Mouse (Mus musculus) lung, embryonic 16.5 days (tissue): ENCODE results near the gene Btbd16. TPM values are rescaled to one million over a fixed set of nuclear protein-coding genes. Genes with fewer than 3 reads are reported as not detected.

Experiments used
- ATAC-seq: fragments of 200-750 bp; cut with Nextera tagmentation; 2 replicates; pipeline ENCODE4 v1.8.0; 2017; ENCODE audit warnings: low read depth, mild to moderate bottlenecking, moderate library complexity
- H3K27ac ChIP-seq: fragments of 300-500 bp; sonication (generic); 2 replicates; pipeline ENCODE4 v1.5.1; 2014; ENCODE audit warnings: mild to moderate bottlenecking, control low read depth, low read length
- H3K27me3 ChIP-seq: fragments of 300-500 bp; sonication (generic); 2 replicates; pipeline ENCODE4 v1.6.1; 2014; ENCODE audit warnings: low read depth, low read length, mixed read lengths; ENCODE audit not compliant: control insufficient read depth, insufficient read depth
- H3K36me3 ChIP-seq: fragments of 300-500 bp; sonication (generic); 2 replicates; pipeline ENCODE4 v1.6.1; 2014; ENCODE audit warnings: low read length; ENCODE audit not compliant: control insufficient read depth, insufficient read depth
- H3K4me1 ChIP-seq: fragments of 300-500 bp; sonication (generic); replicated peaks from 2 replicates; pipeline ENCODE4 v1.6.1; 2014; ENCODE audit warnings: low read length, mixed read lengths; ENCODE audit not compliant: control insufficient read depth, insufficient read depth
- H3K4me2 ChIP-seq: fragments of 300-500 bp; sonication (generic); 2 replicates; pipeline ENCODE4 v1.6.1; 2014; ENCODE audit warnings: low read depth, low read length, control low read depth
- H3K4me3 ChIP-seq: fragments of 300-500 bp; sonication (generic); 2 replicates; pipeline ENCODE4 v1.5.1; 2014; ENCODE audit warnings: mild to moderate bottlenecking, low read length, control low read depth
- H3K9ac ChIP-seq: fragments of 300-500 bp; sonication (generic); 2 replicates; pipeline ENCODE4 v1.6.1; 2014; ENCODE audit warnings: low read length, control low read depth
- H3K9me3 ChIP-seq: fragments of 300-500 bp; sonication (generic); 2 replicates; pipeline ENCODE4 v1.6.1; 2016; ENCODE audit warnings: low read length; ENCODE audit not compliant: control insufficient read depth
- WGBS: fragments of 180-500 bp; shearing (Covaris S2); extraction: QIAGEN DNeasy Blood & Tissue Kit; methylation state at CpG from one replicate; pipeline ENCODE4 v1.1.7; 2014; 5-methylcytosine and 5-hydroxymethylcytosine counted together
- polyA plus RNA-seq: library from polyadenylated mRNA; unstranded; fragments of >200 nt; fragmentation: Nextera tagmentation; extraction: Ambion mirVana; gene quantifications from 2 replicates; pipeline ENCODE4 v1.2.1, GENCODE M21; 2015

Gene Btbd16
- polyA plus RNA-seq, 1 experiment from 2014 or later = not detected

- Histone ChIP-seq H3K4me3 (no peak overlapping the region), H3K9ac (no peak overlapping the region), H3K27me3 (no peaks in the 10 kb centered on the region), H3K4me1 (0 out of 2 replicates have a peak, but pooled peaks cover 3% of the 10 kb centered on the region), H3K4me2 (no peak overlapping the region), H3K27ac (no peak overlapping the region), H3K36me3 (no peaks in the 10 kb centered on the region), H3K9me3 (no peaks in the 10 kb centered on the region)
- no peak for ATAC-seq
- WGBS = 70% methylated on average over 3 of the region's 3 CpGs
Measured at GRCm38 (mm10) chr7:130826343-130826742, 52.5 kb downstream of the Btbd16 start.

DNA sequence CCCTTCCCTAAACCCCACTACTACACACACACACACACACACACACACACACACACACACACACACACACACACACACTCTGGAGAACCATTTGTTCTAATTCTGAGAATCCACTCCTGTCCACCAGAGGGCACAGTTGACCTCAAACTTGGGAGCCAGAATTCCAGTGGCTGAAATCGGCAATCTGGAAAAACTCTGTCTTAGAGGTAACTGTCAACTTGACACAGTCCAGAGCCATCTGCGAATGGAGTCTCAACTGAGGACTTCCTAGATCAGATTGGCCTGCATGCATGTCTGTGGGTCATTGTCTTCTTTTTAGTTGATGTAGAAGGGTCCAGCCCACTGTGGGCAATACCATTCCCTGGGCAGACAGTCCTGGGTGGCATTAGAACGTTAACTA lies 53.6 kb downstream of the Btbd16 start:
- no peak overlapping the region for H3K27ac ChIP-seq
- H3K4me1 ChIP-seq = 0 out of 2 replicates have a peak, but pooled peaks cover 3% of the 10 kb centered on the region
- H3K27me3 ChIP-seq = no peaks in the 10 kb centered on the region
- no peak overlapping the region for H3K9ac ChIP-seq
- 33% methylated on average over 3 of the region's 3 CpGs for WGBS
- no peak for ATAC-seq
- peak overlapping the region; percentile 0; the same call in 1 of the 2 replicates for H3K4me3 ChIP-seq
- H3K36me3 ChIP-seq = no peaks in the 10 kb centered on the region
- H3K9me3 ChIP-seq = no peaks in the 10 kb centered on the region
- H3K4me2 ChIP-seq = peak overlapping the region; percentile 2; the same call in 1 of the 2 replicates

DNA sequence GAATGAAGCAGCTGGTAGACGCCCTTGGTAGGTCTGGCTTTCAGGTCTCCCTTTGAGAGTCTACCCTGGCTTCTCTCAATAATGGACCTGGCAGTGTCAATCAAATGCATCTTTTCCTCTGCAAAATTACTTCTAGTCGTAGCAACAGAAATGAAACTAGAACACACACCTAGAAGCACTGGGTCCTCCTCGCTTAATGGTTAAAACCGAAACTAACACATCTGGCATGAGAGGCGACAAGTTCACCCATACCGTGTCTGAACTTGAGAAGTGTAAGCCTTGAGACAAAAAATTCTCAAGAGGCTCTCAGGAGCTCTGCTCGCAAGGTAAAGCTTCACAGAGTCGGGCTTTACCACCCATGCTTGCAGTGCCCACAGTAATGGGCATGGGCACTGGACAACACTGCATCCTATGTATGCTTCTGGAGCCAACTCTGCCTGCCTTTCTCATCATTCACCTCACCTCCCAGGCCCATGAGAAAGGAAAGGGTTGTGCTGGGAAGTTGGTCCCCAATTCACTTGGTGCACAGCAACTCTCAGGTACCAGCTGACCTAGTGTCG lies 54.1 kb downstream of the Btbd16 start:
- Histone ChIP-seq H3K9me3 (no peaks in the 10 kb centered on the region), H3K27me3 (no peaks in the 10 kb centered on the region), H3K4me3 (peak overlapping the region; percentile 0; the same call in 1 of the 2 replicates), H3K9ac (no peak overlapping the region), H3K27ac (no peak overlapping the region), H3K36me3 (no peaks in the 10 kb centered on the region), H3K4me1 (0 out of 2 replicates have a peak, but pooled peaks cover 3% of the 10 kb centered on the region), H3K4me2 (peak overlapping the region; percentile 2; the same call in 1 of the 2 replicates)
- no peak for ATAC-seq
- WGBS = 72% methylated on average over 9 of the region's 9 CpGs

- Histone ChIP-seq H3K4me1 (0 out of 2 replicates have a peak, but pooled peaks cover 3% of the 10 kb centered on the region), H3K9ac (no peak overlapping the region), H3K4me2 (no peak overlapping the region), H3K27me3 (no peaks in the 10 kb centered on the region), H3K36me3 (no peaks in the 10 kb centered on the region), H3K4me3 (no peak overlapping the region), H3K27ac (no peak overlapping the region), H3K9me3 (no peaks in the 10 kb centered on the region)
- WGBS = 73% methylated on average over 10 of the region's 10 CpGs
- ATAC-seq = no peak
Measured at GRCm38 (mm10) chr7:130828475-130828874, 54.6 kb downstream of the Btbd16 start.

DNA sequence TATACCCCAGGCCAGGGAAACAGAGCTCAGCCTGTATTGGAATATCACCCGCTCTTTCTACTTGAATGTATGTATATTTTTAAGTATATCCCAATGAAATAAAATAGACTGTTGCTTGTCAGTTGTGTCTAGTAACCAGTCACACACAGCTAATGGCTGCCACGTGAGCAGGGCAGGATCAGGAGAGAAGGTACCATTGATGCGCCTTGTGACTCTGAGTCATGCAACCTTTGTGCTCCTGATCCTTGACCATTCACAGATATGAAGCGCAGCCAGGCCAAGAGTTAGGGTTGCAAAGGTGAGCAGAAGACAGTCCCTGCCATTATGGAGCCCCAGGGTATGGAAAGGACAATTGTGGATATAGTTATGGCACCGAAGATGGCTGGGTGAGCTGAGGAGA lies 57.7 kb downstream of the Btbd16 start:
- Histone ChIP-seq H3K36me3 (no peaks in the 10 kb centered on the region), H3K4me2 (no peak overlapping the region), H3K9ac (no peak overlapping the region), H3K4me3 (no peak overlapping the region), H3K4me1 (peaks cover 13% of the 10 kb centered on the region), H3K9me3 (no peaks in the 10 kb centered on the region), H3K27ac (no peak overlapping the region), H3K27me3 (no peaks in the 10 kb centered on the region)
- 90% methylated on average over 5 of the region's 5 CpGs for WGBS
- ATAC-seq = no peak

GRCm38 (mm10) chr7:130834299-130834698 lies 60.4 kb downstream of the Btbd16 start:
- Histone ChIP-seq H3K9ac (no peak overlapping the region), H3K36me3 (no peaks in the 10 kb centered on the region), H3K9me3 (no peaks in the 10 kb centered on the region), H3K4me2 (peak overlapping the region; percentile 0; the same call in 1 of the 2 replicates), H3K27me3 (no peaks in the 10 kb centered on the region), H3K4me3 (no peak overlapping the region), H3K27ac (no peak overlapping the region), H3K4me1 (peaks cover 20% of the 10 kb centered on the region)
- 19% methylated on average over 20 of the region's 21 CpGs for WGBS
- ATAC-seq = peak; percentile 92

DNA sequence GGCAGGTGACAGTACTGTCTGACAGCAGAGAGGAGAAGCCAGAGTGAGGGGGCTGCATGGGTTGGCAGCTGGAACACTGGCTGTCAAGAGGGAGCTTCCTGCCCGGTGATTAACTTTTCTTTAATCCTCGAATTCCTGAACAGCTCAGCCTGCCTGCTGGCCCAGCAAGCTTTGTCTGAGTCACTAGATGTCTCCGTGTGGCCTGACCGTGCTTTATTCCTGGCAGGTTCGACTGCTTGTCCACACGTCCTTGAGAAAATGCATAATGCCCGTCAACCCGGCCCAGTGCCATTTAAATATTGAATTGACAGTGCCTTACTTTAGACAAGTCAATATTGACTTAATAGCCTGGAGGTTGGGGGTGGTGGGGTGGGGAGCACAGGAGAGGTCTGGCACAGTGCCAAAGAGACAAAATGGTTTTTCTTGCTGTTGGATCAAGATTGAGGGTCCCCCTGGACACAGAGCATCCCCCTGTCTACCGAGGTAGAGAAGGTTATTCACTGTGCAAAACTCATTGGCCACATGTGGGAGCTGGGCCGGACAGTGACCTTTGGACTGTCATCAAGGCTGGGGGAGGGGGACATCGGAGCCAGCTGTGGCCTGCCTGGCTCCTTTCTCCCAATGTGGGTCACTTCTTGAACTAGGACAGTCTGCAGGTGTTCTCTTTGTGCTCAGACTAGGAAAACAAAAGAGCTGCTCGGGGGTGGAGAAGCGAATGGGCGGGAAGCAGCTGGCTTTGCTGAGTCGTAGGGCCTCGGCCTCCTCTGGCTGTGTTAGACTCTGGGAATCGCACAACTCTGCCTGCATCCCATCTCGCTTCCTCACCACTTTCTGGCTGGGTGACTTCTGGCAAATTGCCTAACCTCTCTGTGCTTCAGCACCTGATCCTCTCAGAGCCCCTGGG lies 61.3 kb downstream of the Btbd16 start:
- H3K4me3 ChIP-seq = no peak overlapping the region
- ATAC-seq = peak; percentile 50
- no peak overlapping the region for H3K9ac ChIP-seq
- no peaks in the 10 kb centered on the region for H3K27me3 ChIP-seq
- peak overlapping the region; percentile 62 for H3K27ac ChIP-seq
- peaks cover 20% of the 10 kb centered on the region for H3K4me1 ChIP-seq
- no peaks in the 10 kb centered on the region for H3K9me3 ChIP-seq
- no peaks in the 10 kb centered on the region for H3K36me3 ChIP-seq
- 12% methylated on average over 18 of the region's 18 CpGs for WGBS
- H3K4me2 ChIP-seq = 0 out of 2 replicates have a peak overlapping the region, but pooled peaks have one; percentile 8

- ATAC-seq = no peak
- 68% methylated on average over 9 of the region's 9 CpGs for WGBS
- H3K27me3 ChIP-seq = no peaks in the 10 kb centered on the region
- no peak overlapping the region for H3K27ac ChIP-seq
- no peak overlapping the region for H3K4me2 ChIP-seq
- H3K36me3 ChIP-seq = no peaks in the 10 kb centered on the region
- H3K4me1 ChIP-seq = peaks cover 20% of the 10 kb centered on the region
- H3K9ac ChIP-seq = no peak overlapping the region
- no peak overlapping the region for H3K4me3 ChIP-seq
- no peaks in the 10 kb centered on the region for H3K9me3 ChIP-seq
Measured at GRCm38 (mm10) chr7:130836066-130836465, 62.2 kb downstream of the Btbd16 start.

DNA sequence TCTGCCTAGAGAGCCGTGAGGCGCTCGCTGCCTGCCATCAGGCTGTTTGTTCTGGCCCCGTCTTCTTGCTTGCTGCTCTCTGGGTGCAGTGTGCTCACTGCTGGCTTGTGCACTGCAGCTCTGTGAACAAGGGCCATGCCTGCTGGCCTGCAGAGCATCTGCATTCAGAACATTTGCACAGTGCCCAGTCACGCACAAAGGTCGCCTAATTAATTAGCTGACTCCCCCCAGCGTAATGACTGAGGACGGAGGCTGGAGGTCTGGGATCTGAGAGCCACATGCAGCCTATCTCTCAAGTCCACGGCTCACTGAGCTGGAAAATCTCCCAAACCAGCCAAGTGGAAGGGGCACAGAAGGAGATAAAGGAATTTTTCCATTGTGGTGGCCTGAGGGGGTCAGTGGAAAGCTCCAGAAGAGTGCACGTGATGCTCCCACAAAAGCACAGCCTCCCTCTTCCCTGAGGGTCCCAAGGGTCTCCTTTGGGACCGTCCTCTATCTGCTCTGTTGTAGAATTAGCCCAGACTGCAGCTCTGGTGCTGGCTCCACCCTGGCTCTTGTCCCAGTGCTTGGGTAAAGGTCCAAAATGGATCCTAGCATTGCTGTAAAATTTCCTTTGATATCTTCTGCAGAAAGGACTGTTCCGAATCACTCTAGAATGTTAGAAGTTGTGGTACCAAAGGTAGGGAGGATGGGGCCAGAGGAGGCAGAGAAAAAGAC lies 64.2 kb downstream of the Btbd16 start:
- H3K4me2 ChIP-seq = no peak overlapping the region
- peaks cover 20% of the 10 kb centered on the region for H3K4me1 ChIP-seq
- H3K9ac ChIP-seq = no peak overlapping the region
- ATAC-seq = peak; percentile 39
- 0 out of 2 replicates have a peak overlapping the region, but pooled peaks have one; percentile 10 for H3K27ac ChIP-seq
- no peak overlapping the region for H3K4me3 ChIP-seq
- H3K36me3 ChIP-seq = no peaks in the 10 kb centered on the region
- WGBS = 49% methylated on average over 12 of the region's 12 CpGs
- no peaks in the 10 kb centered on the region for H3K9me3 ChIP-seq
- H3K27me3 ChIP-seq = no peaks in the 10 kb centered on the region
